Mouse (Mus musculus) liver, embryonic 14.5 days (tissue): ENCODE results near the gene Senp1. TPM values are rescaled to one million over a fixed set of nuclear protein-coding genes. Genes with fewer than 3 reads are reported as not detected.

ENCODE experiments used
- ATAC-seq: fragments of 200-750 bp; cut with Nextera tagmentation; 2 replicates; pipeline ENCODE4 v1.8.0; 2017; ENCODE audit warnings: moderate number of reproducible peaks, mild to moderate bottlenecking, moderate library complexity; ENCODE audit not compliant: insufficient read depth
- DNase-seq, 3 experiments: peaks; one replicate each; pipeline ENCODE4 v3.0.0-alpha.2; 2012 to 2013; ENCODE audit warnings: low read depth in 3 of 3, low spot score in 3 of 3
- H3K27ac ChIP-seq: fragments of 300-500 bp; sonication (generic); 2 replicates; pipeline ENCODE4 v1.5.1; 2014; ENCODE audit warnings: moderate library complexity, mild to moderate bottlenecking, control low read depth, inconsistent platforms
- H3K27me3 ChIP-seq: fragments of 300-500 bp; sonication (generic); 2 replicates; pipeline ENCODE4 v1.6.1; 2014; ENCODE audit warnings: mild to moderate bottlenecking, low read length, moderate library complexity; ENCODE audit not compliant: control insufficient read depth, insufficient read depth
- H3K36me3 ChIP-seq: fragments of 300-500 bp; sonication (generic); replicated peaks from 2 replicates; pipeline ENCODE4 v1.6.1; 2014; ENCODE audit warnings: low read depth; ENCODE audit not compliant: control insufficient read depth, insufficient read depth
- H3K4me1 ChIP-seq, 2 experiments: fragments of 200-500 bp in 1 of 2; fragments of 300-500 bp in 1 of 2; sonication (generic) in 1 of 2; replicated peaks; 2 replicates each; pipeline ENCODE4 v1.6.1; 2012 to 2014; ENCODE audit warnings: antibody characterized with exemption in 1 of 2, inconsistent platforms in 1 of 2, low read length in 1 of 2; ENCODE audit not compliant: control insufficient read depth in 2 of 2, insufficient read depth in 2 of 2
- H3K4me2 ChIP-seq: fragments of 300-500 bp; sonication (generic); 2 replicates; pipeline ENCODE4 v1.6.1; 2014; ENCODE audit warnings: low read depth, mild to moderate bottlenecking, control low read depth, moderate library complexity
- H3K4me3 ChIP-seq, 2 experiments: fragments of 200-500 bp in 1 of 2; fragments of 300-500 bp in 1 of 2; sonication (generic) in 1 of 2; 2 replicates each; pipeline ENCODE4 v1.5.1; 2012 to 2014; ENCODE audit warnings: low read depth in 2 of 2, low read length in 2 of 2, mild to moderate bottlenecking in 2 of 2, control low read depth in 1 of 2, inconsistent platforms in 1 of 2, moderate library complexity in 1 of 2; ENCODE audit not compliant: insufficient read depth in 1 of 2
- H3K9ac ChIP-seq: fragments of 300-500 bp; sonication (generic); replicated peaks from 2 replicates; pipeline ENCODE4 v1.6.1; 2014; ENCODE audit warnings: mild to moderate bottlenecking, control low read depth, moderate library complexity
- H3K9me3 ChIP-seq: fragments of 300-500 bp; sonication (generic); 2 replicates; pipeline ENCODE4 v1.6.1; 2016; ENCODE audit warnings: low read length, mixed read lengths; ENCODE audit not compliant: control insufficient read depth
- CTCF ChIP-seq: IDR thresholded peaks from 2 replicates; pipeline ENCODE4 v1.5.1; 2016; ENCODE audit warnings: antibody characterized with exemption, low read depth, control low read depth
- EP300 ChIP-seq: IDR thresholded peaks from 2 replicates; pipeline ENCODE4 v1.6.1; 2016; ENCODE audit warnings: antibody characterized with exemption, low read depth
- WGBS: fragments of 180-500 bp; shearing (Covaris S2); extraction: QIAGEN DNeasy Blood & Tissue Kit; methylation state at CpG from one replicate; pipeline ENCODE4 v1.1.7; 2014; ENCODE audit not compliant: insufficient replicate concordance; 5-methylcytosine and 5-hydroxymethylcytosine counted together
- polyA plus RNA-seq, 2 experiments: library from polyadenylated mRNA; depleted of rRNA in 1 of 2; stranded (reverse) in 1 of 2; unstranded in 1 of 2; fragments of >200 nt; fragmentation: Nextera tagmentation in 1 of 2; extraction: Ambion mirVana in 1 of 2; gene quantifications; 2 replicates each; pipeline versions ENCODE4 v1.2.1 to v1.2.3; 2012 to 2014

The Senp1 gene
- polyA plus RNA-seq, 2 experiments, result 10.7 to 15.3 TPM

GRCm38 (mm10) chr15:98089421-98090183 is 3.9 kb downstream of the Senp1 start:
- H3K4me2 ChIP-seq, result no peak overlapping the region
- H3K9ac ChIP-seq, result no peak overlapping the region
- no peaks in the 10 kb centered on the region for H3K27me3 ChIP-seq
- TF ChIP-seq CTCF, result peak; percentile 74
- no peak for TF ChIP-seq EP300
- ATAC-seq (no peak), DNase-seq (no peak)
- peaks cover 0 to 2% of the 10 kb centered on the region in 2 experiments; a peak in 2 of 4 replicates for H3K4me1 ChIP-seq
- WGBS, result 62% methylated on average over 9 of the region's 9 CpGs
- no peak overlapping the region for H3K4me3 ChIP-seq
- no peaks in the 10 kb centered on the region for H3K9me3 ChIP-seq
- H3K36me3 ChIP-seq, result peaks cover 24% of the 10 kb centered on the region
- no peak overlapping the region for H3K27ac ChIP-seq

- H3K27ac ChIP-seq, result no peak overlapping the region
- ATAC-seq (no peak), DNase-seq (no peak)
- no peaks in the 10 kb centered on the region for H3K9me3 ChIP-seq
- H3K36me3 ChIP-seq, result peaks cover 29% of the 10 kb centered on the region
- no peak overlapping the region for H3K9ac ChIP-seq
- WGBS, result 71% methylated on average over 1 of the region's 1 CpGs
- peaks cover 0 to under 1% of the 10 kb centered on the region in 2 experiments; a peak in 2 of 4 replicates for H3K4me1 ChIP-seq
- no peak overlapping the region for H3K4me2 ChIP-seq
- no peak overlapping the region for H3K4me3 ChIP-seq
- H3K27me3 ChIP-seq, result no peaks in the 10 kb centered on the region
- TF ChIP-seq CTCF (no peak), EP300 (no peak)
Measured at GRCm38 (mm10) chr15:98088889-98089288, 4.7 kb downstream of the Senp1 start.

DNA sequence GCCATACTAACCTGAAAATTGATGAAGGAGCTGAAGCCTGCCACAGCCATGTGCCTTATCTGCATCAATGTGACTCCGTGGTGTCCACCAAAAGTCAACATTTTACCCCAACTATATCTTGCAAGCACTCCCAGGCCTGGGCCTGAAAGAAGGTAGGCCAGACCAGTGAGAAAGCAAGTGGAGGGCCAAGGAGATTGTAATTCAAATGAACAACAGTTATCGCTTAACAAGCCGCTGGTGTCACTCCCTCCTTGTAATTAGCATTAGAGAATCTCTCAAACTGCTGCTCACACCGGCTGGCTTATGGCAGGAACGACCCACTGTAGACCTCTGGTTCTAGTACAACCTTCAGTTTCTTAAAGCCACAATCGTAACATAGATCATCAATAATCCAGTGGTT is 16.6 kb downstream of the Senp1 start:
- WGBS, result 81% methylated on average over 6 of the region's 6 CpGs
- Histone ChIP-seq H3K4me3 (no peak overlapping the region), H3K27me3 (no peaks in the 10 kb centered on the region), H3K36me3 (peaks cover 53% of the 10 kb centered on the region), H3K4me1 (no peaks in the 10 kb centered on the region), H3K9me3 (no peaks in the 10 kb centered on the region), H3K9ac (no peak overlapping the region), H3K4me2 (no peak overlapping the region), H3K27ac (no peak overlapping the region)
- no peak for TF ChIP-seq EP300
- TF ChIP-seq CTCF, result no peak
- DNase-seq, result no peak
- no peak for ATAC-seq

GRCm38 (mm10) chr15:98075034-98075433 is 18.5 kb downstream of the Senp1 start:
- ATAC-seq (no peak), DNase-seq (no peak)
- H3K27me3 ChIP-seq, result no peaks in the 10 kb centered on the region
- no peaks in the 10 kb centered on the region for H3K9me3 ChIP-seq
- H3K4me3 ChIP-seq, result no peak overlapping the region
- H3K27ac ChIP-seq, result no peak overlapping the region
- WGBS, result 81% methylated on average over 16 of the region's 16 CpGs
- H3K4me2 ChIP-seq, result no peak overlapping the region
- peaks cover 52% of the 10 kb centered on the region for H3K36me3 ChIP-seq
- H3K4me1 ChIP-seq, result no peaks in the 10 kb centered on the region
- no peak overlapping the region for H3K9ac ChIP-seq
- TF ChIP-seq EP300, result no peak

DNA sequence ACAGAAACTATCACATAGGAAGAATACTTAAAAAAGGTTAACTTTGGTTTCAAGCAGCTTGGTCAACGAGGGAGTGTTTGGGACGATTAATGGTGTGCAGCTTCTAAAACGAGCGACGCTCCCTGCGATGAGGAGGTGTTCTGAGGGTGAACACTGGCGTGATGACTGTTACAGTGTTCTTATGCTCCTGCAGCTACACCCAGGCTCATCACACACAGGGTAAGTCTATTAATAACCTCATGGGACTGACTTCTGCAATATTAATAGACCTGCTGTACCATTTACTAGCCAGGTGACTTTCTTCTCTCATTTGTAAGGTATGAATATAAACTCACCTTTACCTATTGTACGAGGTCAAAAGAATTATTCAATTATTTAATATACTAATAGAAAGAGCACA is 19.0 kb downstream of the Senp1 start:
- TF ChIP-seq EP300 (no peak), CTCF (no peak)
- DNase-seq (no peak), ATAC-seq (no peak)
- Histone ChIP-seq H3K4me2 (no peak overlapping the region), H3K9ac (no peak overlapping the region), H3K9me3 (no peaks in the 10 kb centered on the region), H3K4me1 (no peaks in the 10 kb centered on the region), H3K36me3 (peaks cover 53% of the 10 kb centered on the region), H3K27ac (no peak overlapping the region), H3K27me3 (no peaks in the 10 kb centered on the region), H3K4me3 (no peak overlapping the region)
- WGBS, result 90% methylated on average over 8 of the region's 8 CpGs
